Mouse (Mus musculus) lung, postnatal 25 days (tissue): Measurements from ENCODE around the gene Mmrn2.
"Not testable (repeated sequence)": the region's sequence is repeated elsewhere in the genome, so short reads cannot be mapped to it uniquely, and the experiment has no call there.

Source experiments
- DNase-seq: peaks from one replicate; pipeline ENCODE4 v3.0.0; 2022; ENCODE audit warnings: low spot score

Gene Mmrn2

GRCm38 (mm10) chr14:34362726-34363445 lies 12.4 kb upstream of the Mmrn2 start:
- peak; percentile 78 for DNase-seq

- DNase-seq = peak; percentile 82
Observed at GRCm38 (mm10) chr14:34363490-34364253, 11.6 kb upstream of the Mmrn2 start.

DNA sequence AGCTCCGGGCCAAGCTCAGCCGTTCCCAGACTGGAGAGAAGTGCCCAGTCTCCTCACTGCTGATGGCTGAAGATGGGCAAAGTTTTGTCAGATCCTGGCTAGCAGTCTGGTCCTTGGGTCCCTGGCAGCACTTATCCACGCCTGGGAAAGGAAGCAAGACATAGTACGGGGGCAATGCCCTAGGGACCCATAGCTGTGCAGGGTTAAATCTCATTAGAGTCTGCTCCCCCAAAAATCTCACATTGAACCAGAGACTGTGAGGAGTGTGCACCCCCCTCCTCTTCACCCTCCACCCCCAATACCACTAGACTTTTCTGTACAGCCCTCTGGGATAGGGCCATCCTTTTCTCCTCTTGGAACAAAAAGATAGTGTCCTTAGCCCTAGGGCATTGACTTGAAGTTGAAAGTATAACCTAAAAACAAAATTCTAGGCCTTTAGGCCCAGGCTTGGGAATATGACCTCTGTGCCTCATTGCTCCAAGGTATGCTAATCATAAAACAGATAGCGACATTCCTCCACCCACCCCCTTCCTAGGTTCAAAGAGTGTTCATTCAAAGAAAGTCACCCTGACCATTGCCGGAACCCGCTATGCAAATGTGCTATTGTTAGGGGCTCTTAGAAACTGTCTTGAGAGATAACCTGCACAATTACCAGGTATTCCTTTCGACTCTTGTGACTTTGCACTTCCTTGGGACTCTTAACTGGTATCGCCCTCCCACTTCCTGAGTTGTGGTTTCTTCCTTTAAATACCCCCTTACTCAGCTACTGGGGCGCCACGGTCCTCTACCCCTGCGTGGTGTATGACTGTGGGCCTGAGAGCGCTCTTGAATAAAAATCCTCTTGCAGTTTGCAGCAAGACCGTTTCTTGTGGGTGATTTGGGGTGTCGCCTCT lies 10.8 kb upstream of the Mmrn2 start:
- DNase-seq = not testable (repeated sequence)

- DNase-seq = no peak
Observed at GRCm38 (mm10) chr14:34365147-34365507, 10.1 kb upstream of the Mmrn2 start.

DNA sequence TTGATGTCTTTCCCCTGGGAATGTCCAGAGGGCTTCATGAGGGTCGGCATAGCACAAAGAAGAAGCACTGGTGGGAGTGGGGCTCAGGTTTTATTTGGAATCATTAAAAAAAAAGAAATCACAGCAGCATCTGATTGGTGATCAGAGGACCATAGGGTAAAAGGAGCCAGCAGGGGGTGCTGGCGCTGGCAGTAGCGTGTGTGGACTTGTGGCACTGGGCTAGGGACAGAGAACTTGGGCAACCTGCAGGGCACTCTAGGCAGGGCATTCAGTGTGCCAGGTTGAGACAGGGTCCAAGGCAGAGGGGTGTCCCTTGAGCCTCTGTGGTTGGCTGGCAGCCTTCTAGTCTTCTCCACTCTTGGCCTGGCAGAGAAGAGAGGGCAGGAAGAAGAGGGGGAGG lies 5.1 kb upstream of the Mmrn2 start:
- DNase-seq = no peak

GRCm38 (mm10) chr14:34370921-34371320 lies 4.3 kb upstream of the Mmrn2 start:
- DNase-seq = no peak

DNA sequence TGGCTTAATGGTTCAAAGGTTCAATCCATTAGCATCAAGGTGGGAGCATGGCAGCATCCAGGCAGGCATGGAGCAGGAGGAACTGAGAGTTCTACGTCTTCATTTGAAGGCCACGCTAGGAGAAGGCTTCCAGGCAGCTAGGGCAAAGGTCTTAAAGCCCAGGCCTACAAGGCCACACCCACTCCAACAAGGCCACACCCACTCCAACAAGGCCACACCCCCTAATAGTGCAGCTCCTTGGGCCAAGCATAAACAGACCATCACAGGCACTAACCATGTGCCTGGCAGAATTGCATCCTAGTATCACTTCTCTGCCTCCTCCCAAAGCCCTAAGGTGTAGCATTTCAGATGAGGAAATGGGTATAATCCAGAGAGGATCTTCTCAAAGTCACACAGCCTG lies 3.5 kb upstream of the Mmrn2 start:
- DNase-seq = no peak

GRCm38 (mm10) chr14:34372646-34373045 lies 2.6 kb upstream of the Mmrn2 start:
- peak; percentile 50 for DNase-seq

DNA sequence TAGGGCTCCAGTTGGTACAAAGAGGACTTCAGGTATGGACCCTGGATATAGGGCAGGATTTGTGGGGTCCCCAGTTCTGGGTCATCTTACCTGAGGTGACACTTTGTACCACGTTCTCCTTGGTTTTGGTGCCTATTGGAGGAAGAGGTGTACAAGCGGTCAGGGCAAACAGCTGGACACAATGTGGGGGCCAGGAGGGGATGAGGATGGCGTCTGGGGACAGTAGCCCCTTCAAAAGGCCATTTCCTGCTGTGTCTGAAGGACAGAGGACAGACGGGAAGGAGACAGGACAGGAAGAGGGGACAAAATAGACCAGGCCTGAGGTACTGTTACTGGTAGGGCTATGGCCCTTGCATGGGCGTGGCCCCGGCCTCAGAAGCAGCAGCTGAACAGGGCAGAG lies 1.7 kb upstream of the Mmrn2 start:
- no peak for DNase-seq

DNA sequence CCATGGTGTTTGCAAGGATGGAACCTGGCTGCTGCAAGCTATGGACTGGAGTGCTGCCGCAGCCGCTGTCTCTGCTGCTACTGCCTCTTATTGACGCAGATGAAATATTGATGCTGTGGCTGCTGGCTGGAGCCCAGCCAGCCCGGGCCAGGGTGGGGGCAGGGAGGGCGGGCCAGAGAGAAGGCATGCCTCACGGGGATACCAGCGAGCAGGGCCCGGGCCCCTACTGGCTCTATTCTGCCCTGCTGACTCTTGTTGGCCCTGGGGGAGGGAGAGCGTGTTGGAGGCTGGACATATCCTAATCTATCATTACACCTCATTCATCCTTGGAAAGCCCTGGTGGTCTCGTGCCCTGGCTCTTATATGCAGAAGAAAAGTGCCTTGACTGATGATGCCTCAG lies 688 bp upstream of the Mmrn2 start, which contains the start of gene Sncg:
Gene Sncg (minus strand): TSS at position 213 of the 400 bp plus-strand sequence.
- no peak for DNase-seq

DNA sequence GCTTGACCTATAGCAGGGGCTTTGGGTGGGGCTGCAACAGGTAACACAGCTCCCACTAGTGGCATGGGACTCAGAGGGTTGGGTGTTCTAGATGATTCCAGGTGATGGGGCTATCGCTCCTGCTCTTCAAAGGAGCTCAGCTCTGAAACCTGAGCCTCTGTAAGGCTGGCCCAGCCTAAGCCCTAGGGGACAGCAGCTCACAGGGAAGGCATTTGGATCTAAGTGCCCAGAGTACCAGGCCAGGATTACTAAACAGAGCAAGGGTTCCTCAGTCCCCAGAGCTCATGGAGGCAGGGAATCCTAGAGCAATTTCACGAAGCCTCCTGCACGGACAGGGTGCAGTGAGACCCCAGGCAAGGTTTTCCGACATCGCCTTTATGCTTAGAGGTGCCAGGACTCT lies 676 bp downstream of the Mmrn2 start:
- DNase-seq = no peak

GRCm38 (mm10) chr14:34377121-34377520 lies 1.9 kb downstream of the Mmrn2 start:
- no peak for DNase-seq

GRCm38 (mm10) chr14:34378560-34379331 lies 3.5 kb downstream of the Mmrn2 start:
- peak; percentile 34 for DNase-seq

DNA sequence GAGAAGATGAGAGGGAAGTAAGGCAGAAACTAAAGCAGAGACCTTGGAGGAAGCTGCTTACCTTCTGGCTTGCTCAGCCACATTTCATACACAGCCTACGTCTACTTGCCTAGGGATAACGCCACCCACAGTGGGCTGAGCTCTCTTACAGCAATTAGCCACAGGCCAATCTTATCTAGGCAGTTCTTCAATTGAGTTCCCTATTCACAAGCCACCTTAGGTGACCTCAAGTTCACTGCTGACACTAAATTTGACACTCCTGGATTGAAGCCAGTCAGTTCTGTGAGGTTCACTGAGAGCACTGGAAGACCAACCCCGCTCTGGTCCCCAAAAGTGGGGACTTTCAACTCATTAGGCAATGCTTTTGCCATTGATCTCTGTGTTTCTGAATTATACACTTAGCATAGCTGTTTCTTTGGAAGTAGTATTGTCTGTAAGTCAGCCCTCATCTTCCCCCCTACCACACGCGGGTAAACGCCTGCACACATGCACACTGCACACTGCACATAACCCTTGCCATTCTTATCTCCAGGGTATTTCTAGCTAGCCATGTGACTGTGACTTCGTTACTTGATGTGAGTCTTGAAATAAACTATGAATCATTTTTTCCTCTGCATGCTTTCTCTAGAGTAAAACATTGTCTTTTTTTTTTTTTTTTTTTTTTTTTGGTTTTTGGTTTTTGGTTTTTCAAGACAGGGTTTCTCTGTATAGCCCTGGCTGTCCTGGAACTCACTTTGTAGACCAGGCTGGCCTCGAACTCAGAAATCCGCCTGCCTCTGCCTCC lies 7.8 kb downstream of the Mmrn2 start:
- DNase-seq = no peak

DNA sequence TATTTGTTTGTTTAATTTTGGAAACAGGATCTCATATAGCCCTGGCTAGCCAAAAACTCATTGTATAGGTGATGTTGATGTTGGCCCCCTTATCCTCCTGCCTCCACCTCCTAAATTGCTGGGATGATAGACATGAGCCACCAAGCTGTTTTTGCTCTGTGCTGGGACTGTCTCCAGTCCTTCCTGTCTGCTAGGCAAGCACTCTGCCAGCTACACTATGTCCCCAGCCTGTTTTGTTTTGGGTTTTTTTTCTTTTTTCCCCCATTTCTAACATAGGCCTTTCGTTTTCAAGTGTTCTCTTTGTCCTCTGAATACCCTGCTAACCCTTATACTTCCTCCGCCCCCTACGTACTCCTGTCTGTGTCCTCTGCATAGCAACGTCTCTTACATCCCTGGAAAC lies 18.0 kb downstream of the Mmrn2 start:
- no peak for DNase-seq

DNA sequence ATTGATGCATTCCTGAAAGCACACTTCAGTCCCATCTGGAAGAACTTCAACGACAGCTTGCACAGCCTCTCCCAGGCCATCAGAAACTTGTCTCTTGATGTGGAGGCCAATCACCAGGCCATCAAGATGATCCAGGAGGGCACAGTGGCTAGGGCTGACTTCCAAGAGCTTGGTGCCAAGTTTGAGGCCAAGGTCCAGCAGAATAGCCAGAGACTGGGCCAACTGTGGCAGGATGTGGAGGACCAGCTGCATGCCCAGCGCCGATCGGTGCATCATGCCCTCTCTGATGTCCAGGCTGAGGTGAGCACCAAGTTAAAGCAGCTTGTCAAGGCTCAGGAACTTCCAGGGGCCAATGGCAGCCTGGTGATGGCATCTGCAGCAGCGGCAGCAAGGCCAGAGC lies 22.6 kb downstream of the Mmrn2 start:
- no peak for DNase-seq

- DNase-seq = no peak
Observed at GRCm38 (mm10) chr14:34398901-34399300, 23.6 kb downstream of the Mmrn2 start.

GRCm38 (mm10) chr14:34399301-34399700 lies 24.0 kb downstream of the Mmrn2 start:
- no peak for DNase-seq

- DNase-seq = no peak
Observed at GRCm38 (mm10) chr14:34400021-34400420, 24.8 kb downstream of the Mmrn2 start.

GRCm38 (mm10) chr14:34401135-34401534 lies 25.9 kb downstream of the Mmrn2 start:
- DNase-seq = peak; percentile 80

DNA sequence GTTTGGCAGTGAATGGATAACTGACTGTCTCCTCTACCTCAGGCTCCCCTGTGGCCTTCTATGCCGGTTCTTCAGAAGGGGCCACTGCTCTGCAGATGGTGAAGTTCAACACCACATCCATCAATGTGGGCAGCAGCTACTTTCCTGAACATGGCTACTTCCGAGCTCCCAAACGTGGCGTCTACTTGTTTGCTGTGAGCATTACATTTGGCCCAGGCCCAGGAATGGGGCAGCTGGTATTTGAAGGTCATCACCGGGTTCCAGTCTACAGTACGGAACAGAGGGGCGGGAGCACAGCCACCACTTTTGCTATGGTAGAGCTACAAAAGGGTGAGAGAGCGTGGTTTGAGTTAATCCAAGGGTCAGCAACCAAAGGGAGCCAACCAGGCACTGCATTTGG lies 27.6 kb downstream of the Mmrn2 start:
- no peak for DNase-seq
